Mouse (Mus musculus): ENCODE measurements around the gene Srm.

Srm gene

GRCm38 (mm10) chr4:148633395-148634061 lies 42.2 kb downstream of the Srm start:
- no peak for DNase-seq (ENCODE audit: low read depth, low spot score)

DNA sequence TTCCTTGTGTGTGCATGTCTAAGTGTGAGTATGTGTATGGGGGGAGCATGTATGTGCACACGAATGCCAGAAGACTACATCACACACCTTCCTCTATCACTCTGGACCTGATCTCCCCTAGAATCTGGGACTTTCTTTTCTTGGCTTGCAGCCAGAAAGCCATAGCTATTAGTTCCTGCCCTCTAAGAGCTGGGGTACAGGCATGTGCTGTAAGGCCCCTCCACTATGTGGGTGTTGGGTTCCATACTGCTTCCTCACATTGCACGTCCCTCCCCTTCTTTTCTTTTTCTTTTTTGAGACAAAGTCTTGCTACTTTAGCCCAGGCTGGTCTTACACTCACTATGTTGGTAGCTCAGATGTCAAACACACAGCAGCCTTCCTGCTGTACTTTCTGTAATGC lies 44.0 kb downstream of the Srm start:
- DNase-seq (ENCODE audit: low read depth, low spot score) = no peak

DNA sequence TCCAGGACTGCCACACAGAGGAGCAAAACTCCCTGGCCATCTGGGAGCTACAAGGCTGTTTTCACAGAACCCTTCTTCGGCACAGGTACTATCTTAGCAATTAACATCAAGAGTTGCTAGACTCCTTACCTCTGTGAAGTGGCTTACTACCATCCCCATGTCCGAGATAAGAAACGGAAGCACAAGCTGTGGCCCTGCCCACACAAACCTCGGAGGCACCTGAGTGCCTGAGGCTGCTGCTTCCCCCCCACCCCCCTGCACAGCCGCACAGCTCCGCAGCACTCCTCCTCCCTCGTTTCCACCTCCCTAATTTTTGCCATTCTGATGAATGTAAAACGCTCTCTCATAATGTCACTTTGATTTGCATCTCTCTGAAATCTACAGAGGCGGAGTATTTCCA lies 47.0 kb downstream of the Srm start:
- peak; percentile 25 for DNase-seq (ENCODE audit: low read depth, low spot score)

DNA sequence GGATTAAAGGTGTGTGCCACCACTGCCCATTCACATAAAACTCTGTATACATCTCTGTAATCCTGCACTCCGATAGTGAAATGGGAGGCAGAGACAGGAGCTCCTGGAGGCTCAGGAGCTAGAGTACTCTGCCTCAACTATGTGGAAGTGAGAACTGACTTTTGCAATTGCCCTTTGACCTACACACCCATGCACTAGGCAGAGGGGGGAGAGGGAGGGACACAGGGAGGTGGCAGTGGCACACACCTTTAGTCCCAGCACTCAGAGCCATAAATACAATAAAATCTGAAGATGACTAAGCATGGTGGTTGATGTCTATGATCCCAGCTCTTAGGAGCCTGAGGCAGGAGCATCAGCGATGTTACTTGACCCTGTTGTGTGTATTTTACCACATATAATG lies 48.2 kb downstream of the Srm start:
- no peak for DNase-seq (ENCODE audit: low read depth, low spot score)

DNA sequence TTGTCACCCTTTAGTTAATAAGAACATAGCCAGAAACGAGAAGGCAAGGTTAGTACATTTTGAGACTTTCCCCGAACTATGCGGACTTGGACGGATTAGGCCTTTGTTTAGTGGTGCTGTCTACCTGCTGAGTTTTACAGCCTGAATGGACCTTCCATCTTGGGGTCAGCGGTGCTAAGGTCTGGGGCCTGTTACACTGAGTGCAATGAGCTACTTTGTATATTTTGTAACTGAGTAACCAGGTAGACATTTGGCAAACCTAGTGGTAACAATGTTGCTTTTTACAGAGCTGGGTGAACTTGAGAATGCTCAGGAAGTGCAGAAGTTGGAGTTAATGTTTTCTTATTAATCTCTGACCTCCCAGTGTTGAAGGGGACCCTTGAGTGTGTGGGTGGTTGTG lies 49.8 kb downstream of the Srm start:
- DNase-seq (ENCODE audit: low read depth, low spot score) = no peak

- DNase-seq (ENCODE audit: low read depth, low spot score) = no peak
Measured at GRCm38 (mm10) chr4:148643291-148644156, 52.2 kb downstream of the Srm start, which contains the start of gene Gm572. Gm572 (plus strand) TSS chr4:148643317.

DNA sequence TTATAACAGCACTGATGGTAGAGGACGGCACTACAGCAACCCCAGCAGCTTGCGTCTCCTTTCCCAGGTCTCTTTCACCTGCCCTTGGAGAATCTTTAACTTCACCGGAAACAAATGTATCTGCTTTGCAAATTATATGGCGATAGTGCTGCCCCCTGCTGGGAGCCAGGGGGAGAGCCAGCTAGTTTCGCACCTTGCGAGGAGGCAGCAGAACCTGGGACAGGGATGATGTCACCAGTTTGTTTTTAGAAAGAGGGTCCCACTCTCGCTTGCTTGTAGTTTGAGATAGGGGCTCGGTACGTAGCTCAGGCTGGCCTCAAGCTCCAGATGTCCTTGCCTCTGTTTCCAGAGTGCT lies 52.8 kb downstream of the Srm start:
- peak; percentile 75 for DNase-seq (ENCODE audit: low read depth, low spot score)
